Mouse (Mus musculus): ENCODE measurements at regions not wholly inside any gene's neighbourhood (a gene's known extent, or its start where the extent isn't known, plus 50 kb on each side); places are given as distances from the start of the nearest gene placed in this dataset.

GRCm38 (mm10) chr2:10921486-10922450 lies 250.1 kb upstream of the Prkcq start:
- Histone ChIP-seq H3K9ac (replicated peaks; ENCODE audit: low read depth) (no peak overlapping the region), H3K4me3 (ENCODE audit: low read depth, low read length) (no peak overlapping the region), H3K4me1 (ENCODE audit: insufficient read depth, low read depth, low read length) (no peaks in the 10 kb centered on the region), H3K9me3 (ENCODE audit: low read length) (no peaks in the 10 kb centered on the region), H3K27ac (ENCODE audit: low read length) (no peak overlapping the region), H3K36me3 (ENCODE audit: insufficient read depth, low read length) (no peaks in the 10 kb centered on the region), H3K4me2 (replicated peaks; ENCODE audit: low read depth, low read length) (no peak overlapping the region), H3K27me3 (replicated peaks; ENCODE audit: insufficient read depth, low read length) (no peaks in the 10 kb centered on the region)
- 37% methylated on average over 13 of the region's 13 CpGs for WGBS
- TF ChIP-seq CTCF (IDR thresholded peaks at IDR 0.05) (no peak), EP300 (IDR thresholded peaks at IDR 0.05) (no peak)
- DNase-seq (ENCODE audit: low spot score) (no peak), ATAC-seq (no peak)

GRCm38 (mm10) chr2:10923984-10924383 lies 247.9 kb upstream of the Prkcq start:
- Histone ChIP-seq H3K4me1 (ENCODE audit: insufficient read depth, low read depth, low read length) (no peaks in the 10 kb centered on the region), H3K27me3 (replicated peaks; ENCODE audit: insufficient read depth, low read length) (no peaks in the 10 kb centered on the region), H3K9me3 (ENCODE audit: low read length) (no peaks in the 10 kb centered on the region), H3K27ac (ENCODE audit: low read length) (no peak overlapping the region), H3K9ac (replicated peaks; ENCODE audit: low read depth) (no peak overlapping the region), H3K4me3 (ENCODE audit: low read depth, low read length) (no peak overlapping the region), H3K4me2 (replicated peaks; ENCODE audit: low read depth, low read length) (no peak overlapping the region), H3K36me3 (ENCODE audit: insufficient read depth, low read length) (no peaks in the 10 kb centered on the region)
- DNase-seq (ENCODE audit: low spot score) = no peak
- ATAC-seq = no peak
- 55% methylated on average over 4 of the region's 4 CpGs for WGBS
- TF ChIP-seq EP300 (IDR thresholded peaks at IDR 0.05) (no peak), CTCF (IDR thresholded peaks at IDR 0.05) (no peak)

- no peak for ATAC-seq
- 69% methylated on average over 7 of the region's 7 CpGs for WGBS
- Histone ChIP-seq H3K4me1 (ENCODE audit: insufficient read depth, low read depth, low read length) (no peaks in the 10 kb centered on the region), H3K27me3 (replicated peaks; ENCODE audit: insufficient read depth, low read length) (no peaks in the 10 kb centered on the region), H3K4me2 (replicated peaks; ENCODE audit: low read depth, low read length) (no peak overlapping the region), H3K4me3 (ENCODE audit: low read depth, low read length) (no peak overlapping the region), H3K27ac (ENCODE audit: low read length) (no peak overlapping the region), H3K9me3 (ENCODE audit: low read length) (no peaks in the 10 kb centered on the region), H3K36me3 (ENCODE audit: insufficient read depth, low read length) (no peaks in the 10 kb centered on the region), H3K9ac (replicated peaks; ENCODE audit: low read depth) (no peak overlapping the region)
- DNase-seq (ENCODE audit: low spot score) = no peak
- TF ChIP-seq CTCF (IDR thresholded peaks at IDR 0.05) = no peak
- TF ChIP-seq EP300 (IDR thresholded peaks at IDR 0.05) = no peak
These were observed 246.5 kb upstream of the Prkcq start for GRCm38 (mm10) chr2:10925361-10925760.

- peak; percentile 68 for DNase-seq (ENCODE audit: low spot score)
- 58% methylated on average over 1 of the region's 1 CpGs for WGBS
These were observed 234.5 kb upstream of the Prkcq start for GRCm38 (mm10) chr2:10937405-10937804.

GRCm38 (mm10) chr2:10965224-10965623 lies 206.7 kb upstream of the Prkcq start:
- Histone ChIP-seq H3K36me3 (ENCODE audit: insufficient read depth, low read length) (no peaks in the 10 kb centered on the region), H3K27ac (ENCODE audit: low read length) (no peak overlapping the region), H3K9ac (replicated peaks; ENCODE audit: low read depth) (no peak overlapping the region), H3K4me3 (ENCODE audit: low read depth, low read length) (no peak overlapping the region), H3K4me1 (ENCODE audit: insufficient read depth, low read depth, low read length) (no peaks in the 10 kb centered on the region), H3K27me3 (replicated peaks; ENCODE audit: insufficient read depth, low read length) (no peaks in the 10 kb centered on the region), H3K4me2 (replicated peaks; ENCODE audit: low read depth, low read length) (no peak overlapping the region), H3K9me3 (ENCODE audit: low read length) (no peaks in the 10 kb centered on the region)
- no peak for DNase-seq (ENCODE audit: low spot score)
- ATAC-seq = no peak
- no peak for TF ChIP-seq CTCF (IDR thresholded peaks at IDR 0.05)
- no peak for TF ChIP-seq EP300 (IDR thresholded peaks at IDR 0.05)
- WGBS = 50% methylated on average over 7 of the region's 7 CpGs

More at GRCm38 (mm10) chr2:10937405-10937804, 234.5 kb upstream of the Prkcq start:
- TF ChIP-seq CTCF (IDR thresholded peaks at IDR 0.05) (no peak), EP300 (IDR thresholded peaks at IDR 0.05) (no peak)
- peak; percentile 78 for ATAC-seq
- H3K4me1 ChIP-seq (ENCODE audit: insufficient read depth, low read depth, low read length) = no peaks in the 10 kb centered on the region
- H3K4me3 ChIP-seq (ENCODE audit: low read depth, low read length) = no peak overlapping the region
- no peaks in the 10 kb centered on the region for H3K9me3 ChIP-seq (ENCODE audit: low read length)
- no peaks in the 10 kb centered on the region for H3K27me3 ChIP-seq (replicated peaks; ENCODE audit: insufficient read depth, low read length)
- H3K4me2 ChIP-seq (replicated peaks; ENCODE audit: low read depth, low read length) = no peak overlapping the region
- H3K27ac ChIP-seq (ENCODE audit: low read length) = no peak overlapping the region
- H3K36me3 ChIP-seq (ENCODE audit: insufficient read depth, low read length) = no peaks in the 10 kb centered on the region
- no peak overlapping the region for H3K9ac ChIP-seq (replicated peaks; ENCODE audit: low read depth)

GRCm38 (mm10) chr2:10966891-10967290 lies 205.0 kb upstream of the Prkcq start:
- TF ChIP-seq CTCF (IDR thresholded peaks at IDR 0.05) (no peak), EP300 (IDR thresholded peaks at IDR 0.05) (no peak)
- Histone ChIP-seq H3K27me3 (replicated peaks; ENCODE audit: insufficient read depth, low read length) (no peaks in the 10 kb centered on the region), H3K9me3 (ENCODE audit: low read length) (no peaks in the 10 kb centered on the region), H3K27ac (ENCODE audit: low read length) (no peak overlapping the region), H3K9ac (replicated peaks; ENCODE audit: low read depth) (no peak overlapping the region), H3K4me3 (ENCODE audit: low read depth, low read length) (no peak overlapping the region), H3K4me1 (ENCODE audit: insufficient read depth, low read depth, low read length) (no peaks in the 10 kb centered on the region), H3K4me2 (replicated peaks; ENCODE audit: low read depth, low read length) (no peak overlapping the region), H3K36me3 (ENCODE audit: insufficient read depth, low read length) (no peaks in the 10 kb centered on the region)
- WGBS = 28% methylated on average over 2 of the region's 2 CpGs
- no peak for DNase-seq (ENCODE audit: low spot score)
- peak; percentile 37; the same call in 1 of the 2 replicates for ATAC-seq
